Mouse (Mus musculus) limb, embryonic 11.5 days (tissue): Measurements from ENCODE around the gene Vill. TPM values are rescaled to one million over a fixed set of nuclear protein-coding genes. Genes with fewer than 3 reads are reported as not detected.
A peak's percentile ranks its signal among the peaks of the same experiment; 100 is the strongest.

ENCODE experiments used
- ATAC-seq: fragments of 200-750 bp; cut with Nextera tagmentation; 2 replicates; pipeline ENCODE4 v1.8.0; 2017; ENCODE audit warnings: low read depth; ENCODE audit not compliant: insufficient number of reproducible peaks, low FRiP score, low TSS enrichment
- DNase-seq: peaks from one replicate; pipeline ENCODE4 v3.0.0-alpha.2; 2015; ENCODE audit warnings: low spot score
- H3K27ac ChIP-seq: fragments of 300-500 bp; sonication (generic); replicated peaks from 2 replicates; pipeline ENCODE4 v1.5.1; 2014; ENCODE audit warnings: low read depth, mild to moderate bottlenecking, low read length
- H3K27me3 ChIP-seq: fragments of 300-500 bp; sonication (generic); 2 replicates; pipeline ENCODE4 v1.6.1; 2014; ENCODE audit warnings: mild to moderate bottlenecking, low read length, mixed read lengths; ENCODE audit not compliant: control insufficient read depth, insufficient read depth
- H3K36me3 ChIP-seq: fragments of 300-500 bp; sonication (generic); 2 replicates; pipeline ENCODE4 v1.6.1; 2014; ENCODE audit warnings: mild to moderate bottlenecking, low read length, moderate library complexity, mixed read lengths; ENCODE audit not compliant: control insufficient read depth, insufficient read depth
- H3K4me1 ChIP-seq: fragments of 300-500 bp; sonication (generic); 2 replicates; pipeline ENCODE4 v1.6.1; 2014; ENCODE audit warnings: low read length, mixed read lengths; ENCODE audit not compliant: control insufficient read depth, insufficient read depth
- H3K4me2 ChIP-seq: fragments of 300-500 bp; sonication (generic); 2 replicates; pipeline ENCODE4 v1.6.1; 2014; ENCODE audit warnings: low read depth, mild to moderate bottlenecking, moderate library complexity; ENCODE audit not compliant: severe bottlenecking
- H3K4me3 ChIP-seq: fragments of 300-500 bp; sonication (generic); 2 replicates; pipeline ENCODE4 v1.5.1; 2014; ENCODE audit warnings: low read depth, low read length
- H3K9ac ChIP-seq: fragments of 300-500 bp; sonication (generic); 2 replicates; pipeline ENCODE4 v1.6.1; 2014; ENCODE audit warnings: mild to moderate bottlenecking, low read length
- H3K9me3 ChIP-seq: fragments of 300-500 bp; sonication (generic); 2 replicates; pipeline ENCODE4 v1.6.1; 2016; ENCODE audit warnings: low read length; ENCODE audit not compliant: control insufficient read depth
- WGBS: fragments of 180-500 bp; shearing (Covaris S2); extraction: QIAGEN DNeasy Blood & Tissue Kit; methylation state at CpG from one replicate; pipeline ENCODE4 v1.1.7; 2014; 5-methylcytosine and 5-hydroxymethylcytosine counted together
- polyA plus RNA-seq: library from polyadenylated mRNA; unstranded; fragments of >200 nt; fragmentation: Nextera tagmentation; extraction: Ambion mirVana; gene quantifications from 2 replicates; pipeline ENCODE4 v1.2.1, GENCODE M21; 2014

The Vill gene
- polyA plus RNA-seq, 1 experiment from 2014 or later = 26.5 TPM

- Histone ChIP-seq H3K4me1 (peaks cover 9% of the 10 kb centered on the region), H3K4me2 (no peak overlapping the region), H3K27ac (peak overlapping the region; percentile 67; the same call in 1 of the 2 replicates), H3K9ac (0 out of 2 replicates have a peak overlapping the region, but pooled peaks have one; percentile 27), H3K4me3 (no peak overlapping the region), H3K27me3 (no peaks in the 10 kb centered on the region), H3K36me3 (no peaks in the 10 kb centered on the region), H3K9me3 (no peaks in the 10 kb centered on the region)
- ATAC-seq = peak; percentile 29; the same call in 1 of the 2 replicates
- WGBS = 17% methylated on average over 8 of the region's 8 CpGs
- DNase-seq = peak; percentile 55
These were observed 29.5 kb downstream of the Vill start for GRCm38 (mm10) chr9:119082039-119082438.

DNA sequence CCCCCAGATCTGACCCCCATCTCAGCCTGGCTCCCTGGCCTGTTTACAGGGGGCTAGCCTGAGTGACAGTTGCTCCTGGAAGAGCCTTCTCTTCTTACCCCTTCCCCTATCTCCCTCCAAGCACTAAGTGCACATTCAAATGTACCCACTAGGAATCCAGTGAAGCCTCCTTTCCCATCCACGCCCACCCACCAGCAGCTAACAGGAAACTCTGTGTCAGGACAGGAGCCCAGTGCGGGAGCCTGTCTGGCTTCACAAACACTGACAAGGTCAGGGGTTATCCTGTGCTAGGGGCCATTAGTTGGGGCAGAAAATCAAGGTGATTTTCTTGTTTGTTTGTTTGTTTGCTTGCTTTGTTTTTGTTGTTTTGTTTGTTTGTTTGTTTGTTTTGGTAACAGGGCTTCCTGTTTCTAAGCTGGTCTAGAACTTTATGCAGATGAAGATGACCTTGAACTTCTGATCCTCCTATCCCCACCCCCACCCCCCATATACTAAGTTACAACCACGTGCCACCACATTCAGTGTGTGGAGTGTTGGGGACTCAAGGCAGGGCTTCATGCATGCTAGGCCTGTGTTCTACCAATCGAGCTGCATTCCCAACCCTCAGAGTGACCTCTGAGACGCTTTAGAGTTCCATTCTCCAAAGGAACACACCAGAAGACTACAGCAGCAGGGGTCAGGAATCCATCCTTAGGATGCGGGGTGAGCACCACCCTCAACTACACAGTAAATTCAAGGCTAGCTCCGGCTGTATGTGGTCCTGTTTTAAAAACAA lies 30.3 kb downstream of the Vill start:
- no peak for DNase-seq
- no peak overlapping the region for H3K9ac ChIP-seq
- no peak overlapping the region for H3K4me3 ChIP-seq

DNA sequence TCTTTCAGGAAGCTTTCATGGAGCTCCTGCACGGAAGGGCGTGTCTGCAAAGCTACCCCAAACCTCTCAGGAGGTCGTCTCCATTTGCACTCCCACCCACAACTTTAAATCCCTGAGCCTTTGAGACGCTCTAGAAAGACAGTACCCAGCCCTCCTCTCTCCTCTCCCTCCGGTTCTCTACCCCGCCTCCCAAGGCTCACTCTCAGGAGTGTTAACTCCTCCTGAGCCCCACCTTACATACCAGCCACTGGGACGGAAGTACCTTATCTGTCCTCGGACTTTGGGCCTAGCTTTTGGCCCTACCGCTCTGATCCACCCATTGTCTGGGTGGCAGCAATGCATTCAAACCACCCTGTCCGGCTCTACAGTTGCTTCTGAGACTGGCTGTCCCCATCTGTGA lies 31.4 kb downstream of the Vill start:
- Histone ChIP-seq H3K4me1 (peaks cover 9% of the 10 kb centered on the region), H3K4me3 (no peak overlapping the region), H3K27me3 (no peaks in the 10 kb centered on the region), H3K4me2 (no peak overlapping the region), H3K9me3 (no peaks in the 10 kb centered on the region), H3K27ac (no peak overlapping the region), H3K36me3 (no peaks in the 10 kb centered on the region), H3K9ac (no peak overlapping the region)
- DNase-seq = no peak
- ATAC-seq = no peak
- 75% methylated on average over 10 of the region's 10 CpGs for WGBS

More for the DNA sequence above, 30.3 kb downstream of the Vill start:
- Histone ChIP-seq H3K4me1 (peaks cover 9% of the 10 kb centered on the region), H3K36me3 (no peaks in the 10 kb centered on the region), H3K4me2 (no peak overlapping the region), H3K27me3 (no peaks in the 10 kb centered on the region), H3K9me3 (no peaks in the 10 kb centered on the region), H3K27ac (peak overlapping the region; percentile 67; the same call in 1 of the 2 replicates)
- ATAC-seq = no peak
- WGBS = 66% methylated on average over 7 of the region's 7 CpGs

DNA sequence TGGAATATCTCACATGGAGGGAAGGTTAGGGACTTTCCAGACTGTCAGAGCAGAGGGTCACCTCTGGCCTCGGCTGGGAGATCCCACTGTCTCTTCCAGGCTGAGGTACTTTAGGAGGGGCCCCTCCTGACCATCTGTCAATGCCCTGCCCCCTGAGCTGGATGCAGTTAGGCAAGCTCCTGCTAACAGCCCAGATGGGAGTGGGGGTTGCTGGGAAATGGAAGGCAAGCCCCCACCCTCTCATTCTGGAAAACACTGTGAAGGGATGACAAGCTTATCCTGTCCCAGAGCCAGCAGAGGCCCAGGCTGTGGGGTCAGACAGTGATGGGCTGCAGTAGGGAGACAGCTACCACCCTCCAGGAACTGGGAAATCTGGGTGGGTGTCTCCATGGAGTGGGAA lies 33.9 kb downstream of the Vill start:
- no peak overlapping the region for H3K9ac ChIP-seq
- H3K27ac ChIP-seq = 0 out of 2 replicates have a peak overlapping the region, but pooled peaks have one; percentile 14
- no peaks in the 10 kb centered on the region for H3K36me3 ChIP-seq
- H3K4me2 ChIP-seq = no peak overlapping the region
- H3K4me1 ChIP-seq = peaks cover 9% of the 10 kb centered on the region
- H3K9me3 ChIP-seq = no peaks in the 10 kb centered on the region
- 24% methylated on average over 1 of the region's 1 CpGs for WGBS
- peaks cover under 1% of the 10 kb centered on the region; the same call in 1 of the 2 replicates for H3K27me3 ChIP-seq
- no peak for ATAC-seq
- DNase-seq = no peak
- no peak overlapping the region for H3K4me3 ChIP-seq

- 90% methylated on average over 5 of the region's 5 CpGs for WGBS
- H3K27me3 ChIP-seq = peaks cover 9% of the 10 kb centered on the region; the same call in 1 of the 2 replicates
- H3K4me3 ChIP-seq = no peak overlapping the region
- H3K9me3 ChIP-seq = no peaks in the 10 kb centered on the region
- DNase-seq = no peak
- 0 out of 2 replicates have a peak, but pooled peaks have one; percentile 1 for ATAC-seq
- H3K36me3 ChIP-seq = no peaks in the 10 kb centered on the region
- H3K4me1 ChIP-seq = peaks cover 10% of the 10 kb centered on the region
- H3K4me2 ChIP-seq = no peak overlapping the region; the same call in 1 of the 2 replicates
- no peak overlapping the region for H3K9ac ChIP-seq
- no peak overlapping the region for H3K27ac ChIP-seq
These were observed 34.7 kb downstream of the Vill start for GRCm38 (mm10) chr9:119087309-119087708.

DNA sequence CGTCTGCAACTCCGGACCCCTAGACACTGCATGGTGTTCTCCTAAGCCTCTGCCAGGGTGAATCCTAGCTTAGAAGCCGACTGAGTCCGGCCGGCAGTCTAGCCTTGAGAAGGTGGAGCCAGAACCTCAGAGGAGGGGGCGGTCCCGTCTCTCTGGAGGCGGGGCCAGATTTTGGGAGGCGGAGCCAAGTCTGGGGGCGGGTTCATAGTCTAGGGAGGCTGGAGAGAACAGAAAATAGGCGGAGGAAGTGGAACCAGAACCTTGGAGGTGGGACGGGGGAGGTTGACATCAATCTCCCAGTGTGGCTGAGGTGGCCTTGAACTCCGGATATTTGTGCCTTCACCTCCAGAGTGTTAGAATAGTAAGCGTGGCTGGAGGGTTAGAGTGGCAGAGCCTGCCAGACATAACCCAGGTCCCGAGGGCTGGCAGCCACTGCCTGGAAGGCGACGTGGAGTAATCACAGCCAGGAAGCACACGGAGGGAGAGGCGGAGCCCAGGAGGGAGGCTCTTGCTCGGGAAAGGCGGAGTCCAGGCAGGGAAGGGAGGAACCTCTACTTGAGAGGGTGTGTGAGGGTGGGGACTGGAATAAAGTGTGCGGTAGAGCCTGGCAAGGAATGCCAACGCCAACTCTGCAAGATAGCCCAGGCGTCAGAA lies 35.7 kb downstream of the Vill start:
- peak; percentile 95 for DNase-seq
- peaks cover 6% of the 10 kb centered on the region; the same call in 1 of the 2 replicates for H3K4me1 ChIP-seq

GRCm38 (mm10) chr9:119089437-119089836 lies 36.9 kb downstream of the Vill start:
- H3K4me3 ChIP-seq = no peak overlapping the region
- no peak overlapping the region for H3K27ac ChIP-seq
- peaks cover 10% of the 10 kb centered on the region; the same call in 1 of the 2 replicates for H3K27me3 ChIP-seq

More for the DNA sequence above, 35.7 kb downstream of the Vill start:
- Histone ChIP-seq H3K27me3 (peaks cover 10% of the 10 kb centered on the region; the same call in 1 of the 2 replicates), H3K9me3 (no peaks in the 10 kb centered on the region), H3K27ac (peak overlapping the region; percentile 30; the same call in 1 of the 2 replicates), H3K36me3 (no peaks in the 10 kb centered on the region), H3K9ac (peak overlapping the region; percentile 4; the same call in 1 of the 2 replicates), H3K4me2 (peak overlapping the region; percentile 55), H3K4me3 (peak overlapping the region; percentile 12)
- 2% methylated on average over 24 of the region's 24 CpGs for WGBS
- peak; percentile 79 for ATAC-seq

DNA sequence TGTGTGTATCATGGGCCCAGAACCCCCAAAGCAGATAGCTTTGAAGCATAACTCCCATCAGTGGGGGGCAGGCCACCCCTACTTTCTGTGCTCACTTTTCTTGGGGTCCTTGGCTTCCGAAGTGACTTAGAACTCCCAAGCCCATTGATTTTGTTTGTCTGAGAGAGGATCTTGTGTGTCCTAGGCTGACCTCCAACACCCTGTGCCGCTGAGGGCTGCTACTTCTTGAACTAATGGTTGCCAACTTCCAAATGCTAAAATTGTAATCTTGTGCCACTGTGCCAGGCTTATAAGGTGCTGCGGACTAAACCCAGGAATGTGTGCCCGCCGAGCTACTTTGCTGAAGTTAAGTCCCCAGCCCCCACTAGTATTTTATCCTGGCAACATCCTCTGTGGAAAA lies 37.9 kb downstream of the Vill start:
- DNase-seq = no peak
- Histone ChIP-seq H3K27me3 (peaks cover 10% of the 10 kb centered on the region; the same call in 1 of the 2 replicates), H3K9ac (no peak overlapping the region), H3K36me3 (no peaks in the 10 kb centered on the region), H3K9me3 (no peaks in the 10 kb centered on the region), H3K4me3 (no peak overlapping the region), H3K4me2 (no peak overlapping the region), H3K27ac (no peak overlapping the region), H3K4me1 (peaks cover 6% of the 10 kb centered on the region; the same call in 1 of the 2 replicates)
- no peak for ATAC-seq
- 95% methylated on average over 5 of the region's 5 CpGs for WGBS

More at GRCm38 (mm10) chr9:119089437-119089836, 36.9 kb downstream of the Vill start:
- Histone ChIP-seq H3K4me1 (peaks cover 6% of the 10 kb centered on the region; the same call in 1 of the 2 replicates), H3K9ac (no peak overlapping the region), H3K4me2 (no peak overlapping the region), H3K36me3 (no peaks in the 10 kb centered on the region), H3K9me3 (no peaks in the 10 kb centered on the region)
- 69% methylated on average over 7 of the region's 7 CpGs for WGBS
- no peak for DNase-seq
- ATAC-seq = no peak
